Mouse (Mus musculus) CH12.LX (cell line): ENCODE data around the gene Maml2. TPM values are rescaled to one million over a fixed set of nuclear protein-coding genes. Genes with fewer than 3 reads are reported as not detected.

ENCODE experiments used
- DNase-seq: peaks from one replicate; pipeline ENCODE4 v3.0.0-alpha.2; 2013; ENCODE audit errors: extremely low read depth
- H3K27ac ChIP-seq: 2 replicates; pipeline ENCODE4 v1.5.1; 2012; ENCODE audit warnings: low read depth, mild to moderate bottlenecking, control low read depth, moderate library complexity; ENCODE audit not compliant: insufficient read depth
- H3K27me3 ChIP-seq: replicated peaks from 2 replicates; pipeline ENCODE3; 2012; ENCODE audit warnings: inconsistent platforms
- H3K36me3 ChIP-seq, 2 experiments: replicated peaks in 1 of 2; 2 replicates each; pipeline versions ENCODE3 to v1.6.1; 2012; ENCODE audit warnings: inconsistent platforms in 1 of 2, low read length in 1 of 2, mild to moderate bottlenecking in 1 of 2, mixed read lengths in 1 of 2, moderate library complexity in 1 of 2; ENCODE audit not compliant: control insufficient read depth in 1 of 2, insufficient read depth in 1 of 2
- H3K4me1 ChIP-seq, 2 experiments: 2 replicates each; pipeline ENCODE4 v1.6.1; 2012; ENCODE audit warnings: inconsistent platforms in 1 of 2, moderate library complexity in 1 of 2; ENCODE audit not compliant: insufficient read depth in 2 of 2, control insufficient read depth in 1 of 2
- H3K4me2 ChIP-seq: 2 replicates; pipeline ENCODE4 v1.6.1; 2012; ENCODE audit warnings: low read depth, mild to moderate bottlenecking, control low read depth; ENCODE audit not compliant: poor library complexity, insufficient read depth, severe bottlenecking
- H3K4me3 ChIP-seq, 3 experiments: fragments of 150-350 bp in 1 of 3; sonication (generic) in 1 of 3; replicated peaks in 1 of 3; 2 replicates each; pipeline versions ENCODE3 to v1.5.1; 2011 to 2012; ENCODE audit warnings: low read depth in 2 of 3, low read length in 2 of 3, mild to moderate bottlenecking in 2 of 3, moderate library complexity in 2 of 3, control low read depth in 1 of 3, improper control_type of control experiment in 1 of 3, inconsistent platforms in 1 of 3, mixed read lengths in 1 of 3; ENCODE audit not compliant: poor library complexity in 1 of 3
- H3K79me2 ChIP-seq: replicated peaks from 2 replicates; pipeline ENCODE4 v1.6.1; 2012; ENCODE audit warnings: mild to moderate bottlenecking, moderate library complexity; ENCODE audit not compliant: control insufficient read depth, poor library complexity, insufficient read depth, severe bottlenecking; ENCODE audit errors: extremely low read depth
- H3K9ac ChIP-seq: 2 replicates; pipeline ENCODE4 v1.6.1; 2012; ENCODE audit warnings: low read depth, mild to moderate bottlenecking, control low read depth, moderate library complexity; ENCODE audit not compliant: insufficient read depth
- H3K9me3 ChIP-seq: replicated peaks from 2 replicates; pipeline ENCODE3; 2012; ENCODE audit warnings: low read length, inconsistent platforms, mixed read lengths
- CHD1 ChIP-seq: IDR thresholded peaks from 2 replicates; pipeline ENCODE4 v1.6.1; 2012; ENCODE audit warnings: low read depth, low read length, improper control_type of control experiment, inconsistent platforms
- CTCF ChIP-seq, 2 experiments: IDR thresholded peaks in 1 of 2; conservative IDR thresholded peaks in 1 of 2; 2 replicates each; pipeline ENCODE4 v1.5.1; 2011 to 2012; ENCODE audit warnings: low read depth in 2 of 2, low read length in 2 of 2, improper control_type of control experiment in 1 of 2, inconsistent platforms in 1 of 2, mild to moderate bottlenecking in 1 of 2, moderate library complexity in 1 of 2
- HCFC1 ChIP-seq: IDR thresholded peaks from 2 replicates; pipeline ENCODE4 v1.6.1; 2012; ENCODE audit warnings: low read depth, mild to moderate bottlenecking, inconsistent platforms, low read length, improper control_type of control experiment
- MAFK ChIP-seq: IDR thresholded peaks from 2 replicates; pipeline ENCODE4 v1.6.1; 2011; ENCODE audit warnings: low read length, improper control_type of control experiment; ENCODE audit not compliant: insufficient replicate concordance
- MXI1 ChIP-seq: IDR thresholded peaks from 2 replicates; pipeline ENCODE4 v1.6.1; 2011; ENCODE audit warnings: mild to moderate bottlenecking, low read depth, low read length, improper control_type of control experiment
- MYC ChIP-seq: IDR thresholded peaks from 2 replicates; pipeline ENCODE4 v1.6.1; 2011; ENCODE audit warnings: low read depth, mild to moderate bottlenecking, improper control_type of control experiment, low read length
- PAX5 ChIP-seq: IDR thresholded peaks from 2 replicates; pipeline ENCODE4 v1.6.1; 2012; ENCODE audit warnings: low read length, inconsistent platforms, mixed read lengths
- POLR2A ChIP-seq: IDR thresholded peaks from 2 replicates; pipeline ENCODE4 v1.6.1; 2011; ENCODE audit warnings: low read depth, mild to moderate bottlenecking, improper control_type of control experiment, low read length
- RAD21 ChIP-seq: IDR thresholded peaks from 2 replicates; pipeline ENCODE4 v1.6.1; 2011; ENCODE audit warnings: low read depth, mild to moderate bottlenecking, low read length, improper control_type of control experiment, moderate library complexity
- SIN3A ChIP-seq: IDR thresholded peaks from 2 replicates; pipeline ENCODE4 v1.6.1; 2012; ENCODE audit warnings: low read length, improper control_type of control experiment, inconsistent platforms
- dilution Hi-C: fragments of 300-500 bp; cut with MboI; formaldehyde crosslinking; loops from 2 replicates; pipeline ENCODE4 v1.14.3; 2020; ENCODE audit warnings: low sequenced_read_pairs; ENCODE audit not compliant: extremely low pct_unique_long_range_greater_than_20kb, extremely low pct_ligation_motif_present
- in situ Hi-C: fragments of 300-500 bp; cut with MboI; formaldehyde crosslinking; loops from 3 replicates; pipeline ENCODE4 v1.14.3; 2019; ENCODE audit warnings: low sequenced_read_pairs, low pct_ligation_motif_present, low pct_unique_long_range_greater_than_20kb, mixed read lengths
- polyA plus RNA-seq: library from polyadenylated mRNA; unstranded; fragments of >175 nt; gene quantifications from 2 replicates; pipeline ENCODE4 v1.2.1, GENCODE M21; 2012; ENCODE audit warnings: low read depth; ENCODE audit not compliant: insufficient read length
- total RNA-seq, 2 experiments: library from RNA; depleted of rRNA; stranded (reverse); fragments of 300-350 nt in 1 of 2; fragments of >200 nt in 1 of 2; gene quantifications; 2 replicates each; pipeline ENCODE4 v1.2.3; 2012 to 2014

Gene Maml2
- total and polyA plus RNA-seq, 3 experiments, result 5.9 to 9.1 (median 5.9) TPM

DNA sequence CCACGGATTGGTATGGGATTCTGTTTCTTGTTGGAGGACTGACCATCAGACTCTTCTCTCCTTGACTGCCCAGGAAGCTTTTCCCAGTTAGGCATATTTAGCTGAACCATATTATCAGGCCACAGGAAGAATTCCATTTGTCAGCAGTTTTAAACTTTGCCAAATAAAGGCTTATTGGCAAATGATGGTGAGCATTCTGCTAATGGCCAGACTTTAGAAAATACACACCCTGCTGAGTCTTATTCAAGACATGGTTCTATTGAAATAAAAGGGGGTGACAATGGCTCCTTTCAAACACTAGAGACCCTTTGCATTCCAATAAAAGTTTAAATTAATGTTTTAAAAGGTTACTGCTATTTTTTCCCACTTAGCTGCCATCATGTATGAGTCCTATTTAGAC lies 279.4 kb downstream of the Maml2 start:
- no peaks in the 10 kb centered on the region for H3K4me1 ChIP-seq
- H3K27ac ChIP-seq, result no peak overlapping the region
- no peak overlapping the region for H3K4me3 ChIP-seq
- in situ Hi-C loops, result no loop called here
- no peak for DNase-seq
- dilution Hi-C loops, result no loop called here
- H3K27me3 ChIP-seq, result no peaks in the 10 kb centered on the region
- peaks cover 17% of the 10 kb centered on the region for H3K9me3 ChIP-seq
- H3K9ac ChIP-seq, result no peak overlapping the region
- 0 out of 2 replicates have a peak, but pooled peaks have one; percentile 32 for TF ChIP-seq MAFK
- no peak for TF ChIP-seq POLR2A
- TF ChIP-seq MYC, result no peak
- no peaks in the 10 kb centered on the region for H3K79me2 ChIP-seq
- H3K4me2 ChIP-seq, result no peak overlapping the region
- peaks cover 6 to 18% of the 10 kb centered on the region in 2 experiments for H3K36me3 ChIP-seq

- no peak for DNase-seq
- no peak overlapping the region for H3K27ac ChIP-seq
- H3K79me2 ChIP-seq, result no peaks in the 10 kb centered on the region
- H3K36me3 ChIP-seq, result peaks cover 3 to 10% of the 10 kb centered on the region in 2 experiments
- peaks cover 5% of the 10 kb centered on the region for H3K9me3 ChIP-seq
- H3K4me1 ChIP-seq, result peaks cover 15 to 26% of the 10 kb centered on the region in 2 experiments; a peak in 3 of 4 replicates
- H3K9ac ChIP-seq, result no peak overlapping the region
- H3K27me3 ChIP-seq, result no peaks in the 10 kb centered on the region
- H3K4me3 ChIP-seq, result no peak overlapping the region
- TF ChIP-seq HCFC1 (no peak), MXI1 (no peak), SIN3A (no peak)
- dilution Hi-C loops, result no loop called here
- in situ Hi-C loops, result no loop called here
- H3K4me2 ChIP-seq, result no peak overlapping the region
Measured at GRCm38 (mm10) chr9:13581184-13581583, 283.4 kb downstream of the Maml2 start.

DNA sequence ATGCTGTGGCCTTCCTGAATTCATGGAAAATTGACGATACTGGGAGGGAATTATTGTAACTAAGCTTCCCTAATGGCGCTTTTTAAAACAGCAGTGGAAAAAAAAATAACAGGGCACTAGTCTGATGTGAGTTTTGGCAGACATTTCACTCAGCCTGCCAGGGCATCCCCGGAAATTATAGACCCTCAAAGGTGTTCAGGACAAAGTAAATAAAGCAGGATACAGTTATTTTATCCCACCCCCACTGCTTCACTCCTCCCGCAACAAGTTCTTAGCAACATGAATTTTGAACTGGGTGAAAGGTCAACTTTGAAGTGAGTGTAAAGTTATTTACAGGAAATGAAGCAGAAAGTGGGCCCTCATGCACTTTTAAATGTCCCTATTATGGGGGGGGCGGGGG lies 286.2 kb downstream of the Maml2 start:
- no peak overlapping the region; the same call in 1 of the 2 replicates for H3K4me2 ChIP-seq
- no peaks in the 10 kb centered on the region for H3K27me3 ChIP-seq
- no peak overlapping the region for H3K27ac ChIP-seq
- TF ChIP-seq MYC (no peak), CTCF (conservative IDR thresholded peaks at IDR 0.05 in 1 of 2, IDR thresholded peaks at IDR 0.05 in 1 of 2; ENCODE audit: low read depth in 2 of 2, low read length in 2 of 2) (no peak), PAX5 (no peak), CHD1 (no peak), RAD21 (no peak)
- no peak overlapping the region for H3K4me3 ChIP-seq
- dilution Hi-C loops, result no loop called here
- H3K36me3 ChIP-seq, result no peaks in the 10 kb centered on the region
- DNase-seq, result no peak
- H3K9ac ChIP-seq, result no peak overlapping the region
- H3K4me1 ChIP-seq, result peaks cover 23 to 53% of the 10 kb centered on the region in 2 experiments
- no peaks in the 10 kb centered on the region; the same call in 1 of the 2 replicates for H3K79me2 ChIP-seq
- no peaks in the 10 kb centered on the region for H3K9me3 ChIP-seq
- in situ Hi-C loops, result no loop called here
